Mouse (Mus musculus) testis, adult 2 months (tissue): ENCODE measurements at regions not wholly inside any gene's neighbourhood (a gene's known extent, or its start where the extent isn't known, plus 50 kb on each side); places are given as distances from the start of the nearest gene placed in this dataset.
"Not testable (repeated sequence)": the region's sequence is repeated elsewhere in the genome, so short reads cannot be mapped to it uniquely, and the experiment has no call there.

Source experiments
- CTCF ChIP-seq: fragments of 200-500 bp; IDR thresholded peaks from 2 replicates; pipeline ENCODE4 v1.5.1; 2012; ENCODE audit warnings: low read depth, mild to moderate bottlenecking, inconsistent platforms, low read length, moderate library complexity; ENCODE audit not compliant: control insufficient read depth, insufficient read depth, insufficient replicate concordance
- POLR2A ChIP-seq: fragments of 200-500 bp; IDR thresholded peaks from 2 replicates; pipeline ENCODE4 v1.6.1; 2012; ENCODE audit warnings: low read depth, mild to moderate bottlenecking, inconsistent platforms, low read length, moderate library complexity; ENCODE audit not compliant: control insufficient read depth

DNA sequence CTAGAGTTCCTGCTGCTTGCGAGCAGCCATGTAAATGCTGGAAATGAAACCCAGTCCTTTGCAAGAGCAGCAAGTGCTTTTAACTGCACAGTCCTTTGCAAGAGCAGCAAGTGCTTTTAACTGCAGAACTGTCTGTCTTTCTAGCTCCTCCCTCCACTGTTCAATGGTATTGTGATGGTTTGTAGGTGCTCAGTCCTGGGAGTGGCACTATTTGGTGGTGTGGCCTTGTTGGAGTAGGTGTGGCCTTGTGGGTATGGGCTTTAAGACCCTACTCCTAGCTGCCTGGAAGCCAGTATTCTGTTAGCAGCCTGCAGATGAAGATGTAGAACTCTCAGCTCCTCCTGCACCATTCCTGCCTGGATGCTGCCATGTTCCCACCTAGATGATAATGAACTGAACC is 67.8 kb upstream of the Rpl34 start:
- TF ChIP-seq CTCF, POLR2A: not testable (repeated sequence)
